Comparison of ENCODE assay signal across 8 mouse cellular contexts in the genomic region with DNA sequence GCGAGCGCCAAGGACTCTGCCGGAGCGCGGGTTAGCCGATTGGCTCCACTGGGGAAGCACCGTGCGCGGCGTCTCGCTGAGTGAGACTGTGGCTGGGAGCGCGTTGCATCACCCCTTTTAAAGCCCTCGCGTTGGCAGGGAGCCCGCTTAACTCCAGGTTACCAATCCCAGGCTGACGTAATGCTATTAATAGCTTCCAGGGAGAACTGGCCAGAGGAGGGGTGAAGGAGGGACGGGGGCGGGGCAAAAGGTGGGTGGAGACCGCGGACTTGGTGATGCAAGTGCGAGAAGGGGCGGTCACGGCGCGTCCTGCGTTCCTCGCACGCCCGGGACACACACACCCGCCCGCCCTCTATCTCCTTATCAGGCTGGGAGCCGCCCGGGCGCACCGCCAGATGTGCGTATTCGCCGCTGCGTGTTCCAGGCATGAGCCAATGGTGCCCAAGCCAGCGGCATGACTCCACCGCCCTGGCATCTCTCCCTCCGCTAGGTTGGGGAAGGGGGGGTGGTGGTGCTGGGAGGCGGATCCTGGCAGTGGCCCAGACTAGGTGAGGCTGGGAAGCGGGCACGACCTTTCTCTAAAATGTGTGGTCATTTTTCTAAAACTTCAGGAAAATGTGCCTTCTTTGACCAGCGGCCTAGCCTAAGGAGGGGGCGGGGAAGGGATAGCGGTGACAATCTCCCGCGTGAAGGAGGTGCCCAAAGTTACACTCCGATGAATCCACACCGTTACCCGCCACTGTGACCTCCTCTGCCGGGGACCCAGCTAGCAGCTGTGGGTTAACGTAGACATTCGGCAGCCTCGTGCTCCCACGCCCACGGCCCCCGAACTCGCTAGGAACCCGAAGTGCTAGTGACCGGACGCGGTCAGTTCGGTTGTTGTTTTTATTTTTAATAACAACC. TPM values are rescaled to one million over a fixed set of nuclear protein-coding genes. Genes with fewer than 3 reads are reported as not detected.
DNase-seq lines count a peak whose midpoint lies in the region; ATAC-seq and TF ChIP-seq lines count a peak whose summit lies in the region.

No protein-coding gene starts in this region.

- H3K9me3 ChIP-seq in forebrain, embryonic 12.5 days: no peaks in the 10 kb centered on the region
- H3K9me3 ChIP-seq in heart, embryonic 16.5 days (replicated peaks; ENCODE audit: control insufficient read depth, low read length): no peaks in the 10 kb centered on the region
- no peaks in the 10 kb centered on the region for H3K9me3 ChIP-seq in liver, embryonic 14.5 days (ENCODE audit: control insufficient read depth, low read length)
- no peaks in the 10 kb centered on the region for H3K9me3 ChIP-seq in stomach, embryonic 15.5 days

- H3K4me3 ChIP-seq in forebrain, embryonic 12.5 days (replicated peaks): peak overlapping the region; percentile 50
- peak overlapping the region; percentile 70 for H3K4me3 ChIP-seq in heart, embryonic 16.5 days (ENCODE audit: low read length)
- H3K4me3 ChIP-seq in liver, embryonic 14.5 days (ENCODE audit: insufficient read depth in 1 of 2, low read depth in 2 of 2, low read length in 2 of 2): peak overlapping the region; percentile 50 to 52
- H3K4me3 ChIP-seq in stomach, embryonic 15.5 days (replicated peaks): peak overlapping the region; percentile 56

- no peaks in the 10 kb centered on the region for H3K36me3 ChIP-seq in forebrain, embryonic 12.5 days (replicated peaks)
- H3K36me3 ChIP-seq in heart, embryonic 16.5 days (ENCODE audit: control insufficient read depth, insufficient read depth): no peaks in the 10 kb centered on the region
- no peaks in the 10 kb centered on the region for H3K36me3 ChIP-seq in liver, embryonic 14.5 days (replicated peaks; ENCODE audit: control insufficient read depth, insufficient read depth, low read depth)
- no peaks in the 10 kb centered on the region for H3K36me3 ChIP-seq in stomach, embryonic 15.5 days

- peaks cover 54% of the 10 kb centered on the region for H3K4me1 ChIP-seq in forebrain, embryonic 12.5 days
- peaks cover 46% of the 10 kb centered on the region for H3K4me1 ChIP-seq in heart, embryonic 16.5 days (ENCODE audit: control insufficient read depth, insufficient read depth, low read length)
- peaks cover 1 to 2% of the 10 kb centered on the region in 2 experiments; a peak in 1 of 4 replicates for H3K4me1 ChIP-seq in liver, embryonic 14.5 days (replicated peaks; ENCODE audit: control insufficient read depth in 2 of 2, insufficient read depth in 2 of 2, low read length in 1 of 2)
- peaks cover 46% of the 10 kb centered on the region for H3K4me1 ChIP-seq in stomach, embryonic 15.5 days

- peak; percentile 97 for DNase-seq in ES-CJ7 (ENCODE audit: low read depth, low spot score)
- peak; percentile 98 to 99 for DNase-seq in kidney, postnatal 36 days
- DNase-seq in liver, embryonic 14.5 days (ENCODE audit: low read depth in 3 of 3, low spot score in 3 of 3): peak; percentile 52 to 69 (median 59)
- peak; percentile 87 for DNase-seq in neural tube, embryonic 10.5 days (ENCODE audit: extremely low spot score, low spot score)

- peak overlapping the region; percentile 50 for H3K9ac ChIP-seq in forebrain, embryonic 12.5 days
- peak overlapping the region; percentile 86 for H3K9ac ChIP-seq in heart, embryonic 16.5 days (ENCODE audit: low read length)
- no peak overlapping the region for H3K9ac ChIP-seq in liver, embryonic 14.5 days (replicated peaks)
- peak overlapping the region; percentile 47 for H3K9ac ChIP-seq in stomach, embryonic 15.5 days

- peak; percentile 29; the same call in 1 of the 2 replicates for TF ChIP-seq EP300 in liver, embryonic 14.5 days (IDR thresholded peaks at IDR 0.05; ENCODE audit: low read depth)

- WGBS in forebrain, embryonic 12.5 days: under 1% methylated on average over 63 of the region's 67 CpGs
- under 1% methylated on average over 67 of the region's 67 CpGs for WGBS in heart, embryonic 16.5 days
- under 1% methylated on average over 65 of the region's 67 CpGs for WGBS in liver, embryonic 14.5 days (ENCODE audit: insufficient replicate concordance)
- WGBS in stomach, embryonic 15.5 days: under 1% methylated on average over 63 of the region's 67 CpGs

- no peak for TF ChIP-seq CTCF in liver, embryonic 14.5 days (IDR thresholded peaks at IDR 0.05; ENCODE audit: low read depth)

- ATAC-seq in cerebellum, adult (ENCODE audit: insufficient number of reproducible peaks, low FRiP score, low TSS enrichment): peak; percentile 65
- peak; percentile 85 for ATAC-seq in forebrain, embryonic 12.5 days (ENCODE audit: low FRiP score)
- peak; percentile 92 for ATAC-seq in heart, embryonic 16.5 days (replicated peaks; ENCODE audit: extremely low read depth, insufficient read depth, low FRiP score)
- ATAC-seq in liver, embryonic 14.5 days (ENCODE audit: insufficient read depth): peak; percentile 78
- ATAC-seq in stomach, embryonic 15.5 days (ENCODE audit: insufficient read depth, low FRiP score, low read depth): peak; percentile 89

- H3K27ac ChIP-seq in forebrain, embryonic 12.5 days: no peak overlapping the region
- peak overlapping the region; percentile 90 for H3K27ac ChIP-seq in heart, embryonic 16.5 days (ENCODE audit: low read length)
- no peak overlapping the region for H3K27ac ChIP-seq in liver, embryonic 14.5 days
- H3K27ac ChIP-seq in stomach, embryonic 15.5 days: peak overlapping the region; percentile 78

- peaks cover 98% of the 10 kb centered on the region for H3K27me3 ChIP-seq in forebrain, embryonic 12.5 days
- H3K27me3 ChIP-seq in heart, embryonic 16.5 days (ENCODE audit: control insufficient read depth, insufficient read depth, low read length): peaks cover 5% of the 10 kb centered on the region
- peaks cover 90% of the 10 kb centered on the region for H3K27me3 ChIP-seq in liver, embryonic 14.5 days (ENCODE audit: control insufficient read depth, insufficient read depth, low read length)
- peaks cover 37% of the 10 kb centered on the region for H3K27me3 ChIP-seq in stomach, embryonic 15.5 days (replicated peaks)

- peak overlapping the region; percentile 97 for H3K4me2 ChIP-seq in forebrain, embryonic 12.5 days
- peak overlapping the region; percentile 99 for H3K4me2 ChIP-seq in heart, embryonic 16.5 days (ENCODE audit: low read depth, low read length)
- H3K4me2 ChIP-seq in liver, embryonic 14.5 days (ENCODE audit: low read depth): peak overlapping the region; percentile 73
- peak overlapping the region; percentile 97 for H3K4me2 ChIP-seq in stomach, embryonic 15.5 days

RNA-seq across cellular contexts. Expression of gene Fam71a, which starts 18.8 kb away (rescaled TPM):
- polyA plus RNA-seq in forebrain, embryonic 12.5 days (2016; fragmentation: Nextera tagmentation; extraction: Ambion mirVana): not detected in 2 replicates
- not detected in 2 replicates for polyA plus RNA-seq in heart, embryonic 16.5 days (2015; fragmentation: Nextera tagmentation; extraction: Ambion mirVana)
- not detected in 2 replicates for polyA plus RNA-seq in liver, embryonic 14.5 days (2012; rRNA removed)
- polyA plus RNA-seq in liver, embryonic 14.5 days (2014; fragmentation: Nextera tagmentation; extraction: Ambion mirVana): not detected in 2 replicates
- polyA plus RNA-seq in stomach, embryonic 15.5 days (2015; fragmentation: Nextera tagmentation; extraction: Ambion mirVana): not detected in 2 replicates

RNA-seq across cellular contexts. Expression of gene Atf3, which starts 34.4 kb away (rescaled TPM):
- polyA plus RNA-seq in forebrain, embryonic 12.5 days (2016; fragmentation: Nextera tagmentation; extraction: Ambion mirVana): 0.96 and 1.7 TPM in 2 replicates
- 14.6 and 16.8 TPM in 2 replicates for polyA plus RNA-seq in heart, embryonic 16.5 days (2015; fragmentation: Nextera tagmentation; extraction: Ambion mirVana)
- 0.53 and 0.76 TPM in 2 replicates for polyA plus RNA-seq in liver, embryonic 14.5 days (2012; rRNA removed)
- polyA plus RNA-seq in liver, embryonic 14.5 days (2014; fragmentation: Nextera tagmentation; extraction: Ambion mirVana): 0.94 and 1.3 TPM in 2 replicates
- polyA plus RNA-seq in stomach, embryonic 15.5 days (2015; fragmentation: Nextera tagmentation; extraction: Ambion mirVana): 4.2 and 4.4 TPM in 2 replicates

Comparison
In these comparisons a context has a peak if more than half of its experiments do, and no peak if none do; other contexts are left out.
1. H3K27ac ChIP-seq: peak in heart, embryonic 16.5 days (single experiment) and stomach, embryonic 15.5 days (single experiment); none in forebrain, embryonic 12.5 days (single experiment) and liver, embryonic 14.5 days (single experiment).
2. Peak in every context shown above with its lines, with median percentiles within 50 percentile points of each other: DNase-seq, ATAC-seq, H3K4me2 ChIP-seq and H3K4me3 ChIP-seq.